Mouse (Mus musculus): ENCODE results near the gene Fgfr1op. TPM values are rescaled to one million over a fixed set of nuclear protein-coding genes. Genes with fewer than 3 reads are reported as not detected.
"Not testable (repeated sequence)": the region's sequence is repeated elsewhere in the genome, so short reads cannot be mapped to it uniquely, and the experiment has no call there.

Gene Fgfr1op
- polyA plus RNA-seq, 1 experiment from 2014 or later, result 64.0 TPM

DNA sequence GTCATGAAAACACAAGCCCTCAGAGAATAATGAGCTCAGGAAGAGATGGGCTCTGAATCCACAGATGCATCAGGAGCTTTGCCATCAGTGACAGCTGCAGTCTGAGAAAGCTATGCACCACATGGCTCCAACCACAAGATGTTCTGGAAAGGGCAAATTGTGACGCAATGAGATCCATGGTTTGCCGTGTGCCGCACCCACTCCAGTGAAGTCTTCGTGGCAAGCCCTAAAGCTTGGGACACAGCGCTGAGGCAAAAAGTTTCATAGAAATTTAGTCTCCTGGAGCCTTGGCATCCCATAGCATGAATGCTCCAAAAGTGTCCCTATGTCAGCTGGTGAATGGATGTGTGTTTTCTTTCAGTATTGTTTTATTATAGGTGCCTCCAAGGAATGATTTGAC is 27.2 kb upstream of the Fgfr1op start:
- not testable (repeated sequence) for H3K9me3 ChIP-seq (ENCODE audit: control insufficient read depth, low read length); H3K36me3 ChIP-seq (ENCODE audit: control insufficient read depth, insufficient read depth, low read length); H3K27me3 ChIP-seq (ENCODE audit: control insufficient read depth, insufficient read depth, low read length); H3K4me3 ChIP-seq (ENCODE audit: low read depth, low read length); DNase-seq (ENCODE audit: low spot score); H3K4me2 ChIP-seq (ENCODE audit: low read depth, severe bottlenecking); ATAC-seq (ENCODE audit: insufficient number of reproducible peaks, low FRiP score, low TSS enrichment, low read depth); H3K27ac ChIP-seq (replicated peaks; ENCODE audit: low read depth, low read length); H3K9ac ChIP-seq (ENCODE audit: low read length); H3K4me1 ChIP-seq (ENCODE audit: control insufficient read depth, insufficient read depth, low read length)
- WGBS, result 93% methylated on average over 5 of the region's 5 CpGs

DNA sequence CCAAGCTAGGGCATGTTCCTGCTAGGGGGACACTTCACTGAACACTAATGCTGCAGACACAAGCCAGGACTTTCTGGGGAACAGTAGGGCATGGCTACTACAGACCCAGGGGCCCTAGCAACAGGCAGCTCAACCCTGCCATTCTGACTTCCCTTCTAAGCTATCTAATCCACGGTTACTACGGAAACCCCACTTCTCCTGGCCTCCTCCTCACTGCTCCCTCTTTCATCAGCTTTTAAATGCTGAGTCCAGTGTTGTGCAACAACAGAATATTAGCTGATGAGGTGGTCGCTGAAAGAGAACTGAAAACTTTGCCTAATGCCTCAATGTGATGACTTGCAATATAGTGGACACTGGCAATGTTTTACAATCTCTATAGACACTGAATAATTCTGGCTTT is 25.1 kb upstream of the Fgfr1op start:
- not testable (repeated sequence) for H3K4me1 ChIP-seq (ENCODE audit: control insufficient read depth, insufficient read depth, low read length); ATAC-seq (ENCODE audit: insufficient number of reproducible peaks, low FRiP score, low TSS enrichment, low read depth); H3K27ac ChIP-seq (replicated peaks; ENCODE audit: low read depth, low read length); H3K9ac ChIP-seq (ENCODE audit: low read length); H3K4me3 ChIP-seq (ENCODE audit: low read depth, low read length); DNase-seq (ENCODE audit: low spot score); H3K4me2 ChIP-seq (ENCODE audit: low read depth, severe bottlenecking); H3K9me3 ChIP-seq (ENCODE audit: control insufficient read depth, low read length); H3K36me3 ChIP-seq (ENCODE audit: control insufficient read depth, insufficient read depth, low read length); H3K27me3 ChIP-seq (ENCODE audit: control insufficient read depth, insufficient read depth, low read length)
- WGBS, result 88% methylated on average over 3 of the region's 3 CpGs

- H3K9me3 ChIP-seq (ENCODE audit: control insufficient read depth, low read length); H3K4me1 ChIP-seq (ENCODE audit: control insufficient read depth, insufficient read depth, low read length); H3K36me3 ChIP-seq (ENCODE audit: control insufficient read depth, insufficient read depth, low read length); ATAC-seq (ENCODE audit: insufficient number of reproducible peaks, low FRiP score, low TSS enrichment, low read depth); H3K27ac ChIP-seq (replicated peaks; ENCODE audit: low read depth, low read length); H3K4me3 ChIP-seq (ENCODE audit: low read depth, low read length); H3K27me3 ChIP-seq (ENCODE audit: control insufficient read depth, insufficient read depth, low read length); DNase-seq (ENCODE audit: low spot score); H3K9ac ChIP-seq (ENCODE audit: low read length); H3K4me2 ChIP-seq (ENCODE audit: low read depth, severe bottlenecking): not testable (repeated sequence)
- 35% methylated on average over 13 of the region's 14 CpGs for WGBS
Measured at GRCm38 (mm10) chr17:8143802-8144673, 21.3 kb upstream of the Fgfr1op start.

GRCm38 (mm10) chr17:8146931-8147330 is 18.4 kb upstream of the Fgfr1op start:
- DNase-seq (ENCODE audit: low spot score); H3K27me3 ChIP-seq (ENCODE audit: control insufficient read depth, insufficient read depth, low read length); H3K9me3 ChIP-seq (ENCODE audit: control insufficient read depth, low read length); ATAC-seq (ENCODE audit: insufficient number of reproducible peaks, low FRiP score, low TSS enrichment, low read depth); H3K27ac ChIP-seq (replicated peaks; ENCODE audit: low read depth, low read length); H3K9ac ChIP-seq (ENCODE audit: low read length); H3K36me3 ChIP-seq (ENCODE audit: control insufficient read depth, insufficient read depth, low read length); H3K4me1 ChIP-seq (ENCODE audit: control insufficient read depth, insufficient read depth, low read length): not testable (repeated sequence)
- Histone ChIP-seq H3K4me3 (ENCODE audit: low read depth, low read length) (peak overlapping the region; percentile 42), H3K4me2 (ENCODE audit: low read depth, severe bottlenecking) (peak overlapping the region; percentile 37)
- WGBS, result 21% methylated on average over 4 of the region's 5 CpGs

GRCm38 (mm10) chr17:8147439-8148316 is 17.6 kb upstream of the Fgfr1op start, which contains the start of the genes Gm49673 and Rnaset2a:
TSS of gene Gm49673 (minus strand) at chr17:8147788.
TSS of gene Rnaset2a (minus strand) at chr17:8148097.
- Histone ChIP-seq H3K9ac (ENCODE audit: low read length) (peak within 1 kb of the TSS; percentile 71), H3K4me3 (ENCODE audit: low read depth, low read length) (peak within 1 kb of the TSS; percentile 42), H3K4me2 (ENCODE audit: low read depth, severe bottlenecking) (peak within 1 kb of the TSS; percentile 37)
- H3K27me3 ChIP-seq (ENCODE audit: control insufficient read depth, insufficient read depth, low read length); H3K4me1 ChIP-seq (ENCODE audit: control insufficient read depth, insufficient read depth, low read length); H3K27ac ChIP-seq (replicated peaks; ENCODE audit: low read depth, low read length); H3K9me3 ChIP-seq (ENCODE audit: control insufficient read depth, low read length); H3K36me3 ChIP-seq (ENCODE audit: control insufficient read depth, insufficient read depth, low read length): not testable (repeated sequence)
- peak; percentile 43 for DNase-seq (ENCODE audit: low spot score)
- WGBS, result under 1% methylated on average over 39 of the region's 67 CpGs
- ATAC-seq (ENCODE audit: insufficient number of reproducible peaks, low FRiP score, low TSS enrichment, low read depth), result peak; percentile 98

DNA sequence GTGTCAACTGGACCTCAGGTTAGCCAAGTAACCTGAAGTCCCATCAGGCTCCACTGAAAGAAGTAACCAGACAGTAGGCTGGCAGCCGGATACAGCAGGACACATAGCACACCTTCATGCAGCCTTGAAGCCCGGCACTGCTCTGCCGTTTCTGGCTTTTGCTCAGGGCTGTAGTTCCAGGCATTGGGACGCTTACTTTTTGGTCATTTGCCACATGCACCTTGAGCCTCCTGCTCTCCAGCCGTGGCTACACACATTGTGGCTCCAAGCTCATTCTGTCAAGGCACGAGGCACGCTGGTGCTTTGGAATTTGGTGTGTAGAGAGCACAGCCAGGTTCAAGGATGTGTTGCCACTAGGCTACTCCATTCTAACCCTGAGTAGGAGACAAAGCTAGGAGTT is 10.3 kb upstream of the Fgfr1op start:
- not testable (repeated sequence) for H3K9ac ChIP-seq (ENCODE audit: low read length); ATAC-seq (ENCODE audit: insufficient number of reproducible peaks, low FRiP score, low TSS enrichment, low read depth); H3K9me3 ChIP-seq (ENCODE audit: control insufficient read depth, low read length); H3K4me1 ChIP-seq (ENCODE audit: control insufficient read depth, insufficient read depth, low read length); H3K36me3 ChIP-seq (ENCODE audit: control insufficient read depth, insufficient read depth, low read length); H3K4me3 ChIP-seq (ENCODE audit: low read depth, low read length); H3K27me3 ChIP-seq (ENCODE audit: control insufficient read depth, insufficient read depth, low read length); H3K4me2 ChIP-seq (ENCODE audit: low read depth, severe bottlenecking); H3K27ac ChIP-seq (replicated peaks; ENCODE audit: low read depth, low read length); DNase-seq (ENCODE audit: low spot score)
- 79% methylated on average over 7 of the region's 7 CpGs for WGBS

- H3K4me3 ChIP-seq (ENCODE audit: low read depth, low read length); H3K9me3 ChIP-seq (ENCODE audit: control insufficient read depth, low read length); H3K36me3 ChIP-seq (ENCODE audit: control insufficient read depth, insufficient read depth, low read length); ATAC-seq (ENCODE audit: insufficient number of reproducible peaks, low FRiP score, low TSS enrichment, low read depth); H3K27me3 ChIP-seq (ENCODE audit: control insufficient read depth, insufficient read depth, low read length); H3K27ac ChIP-seq (replicated peaks; ENCODE audit: low read depth, low read length); H3K4me1 ChIP-seq (ENCODE audit: control insufficient read depth, insufficient read depth, low read length); H3K9ac ChIP-seq (ENCODE audit: low read length); H3K4me2 ChIP-seq (ENCODE audit: low read depth, severe bottlenecking); DNase-seq (ENCODE audit: low spot score): not testable (repeated sequence)
- WGBS, result no CpG with 5 or more reads among the region's 8 CpGs
Measured at GRCm38 (mm10) chr17:8155982-8156381, 9.3 kb upstream of the Fgfr1op start.

DNA sequence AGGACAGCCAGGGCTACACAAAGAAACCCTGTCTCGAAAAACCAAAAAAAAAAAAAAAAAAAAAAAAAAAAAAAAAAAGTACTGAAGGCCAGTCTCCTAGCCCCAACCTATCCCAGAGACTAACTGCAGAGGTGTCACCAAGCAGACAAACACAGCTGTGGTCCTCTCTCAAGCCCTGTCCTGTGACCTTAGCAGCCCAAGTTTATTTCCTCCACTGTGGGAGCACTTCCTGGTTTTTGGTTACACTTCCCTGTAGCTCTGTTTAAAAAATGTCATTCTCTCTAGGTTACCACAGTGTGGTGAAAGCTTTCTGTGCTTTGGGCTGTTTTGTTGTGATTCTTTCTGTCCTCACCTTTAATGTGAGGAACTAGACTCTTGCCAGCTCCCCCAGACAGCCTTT is 6.7 kb upstream of the Fgfr1op start:
- H3K36me3 ChIP-seq (ENCODE audit: control insufficient read depth, insufficient read depth, low read length); H3K9ac ChIP-seq (ENCODE audit: low read length); H3K4me1 ChIP-seq (ENCODE audit: control insufficient read depth, insufficient read depth, low read length); H3K27me3 ChIP-seq (ENCODE audit: control insufficient read depth, insufficient read depth, low read length); H3K4me2 ChIP-seq (ENCODE audit: low read depth, severe bottlenecking); H3K9me3 ChIP-seq (ENCODE audit: control insufficient read depth, low read length); H3K27ac ChIP-seq (replicated peaks; ENCODE audit: low read depth, low read length); H3K4me3 ChIP-seq (ENCODE audit: low read depth, low read length); ATAC-seq (ENCODE audit: insufficient number of reproducible peaks, low FRiP score, low TSS enrichment, low read depth); DNase-seq (ENCODE audit: low spot score): not testable (repeated sequence)
- WGBS, result no CpG with 5 or more reads among the region's 1 CpGs
